Mouse (Mus musculus) hindbrain, embryonic 15.5 days (tissue): ENCODE data around the gene Tle3. TPM values are rescaled to one million over a fixed set of nuclear protein-coding genes. Genes with fewer than 3 reads are reported as not detected.

Experiments
- ATAC-seq: fragments of 200-750 bp; cut with Nextera tagmentation; 2 replicates; pipeline ENCODE4 v1.8.0; 2017; ENCODE audit warnings: low read depth, moderate number of reproducible peaks, moderate TSS enrichment; ENCODE audit not compliant: low FRiP score
- H3K27ac ChIP-seq: fragments of 300-500 bp; sonication (generic); replicated peaks from 2 replicates; pipeline ENCODE4 v1.5.1; 2015; ENCODE audit warnings: mild to moderate bottlenecking, inconsistent platforms
- H3K27me3 ChIP-seq: fragments of 300-500 bp; sonication (generic); 2 replicates; pipeline ENCODE4 v1.6.1; 2015; ENCODE audit warnings: control low read depth, inconsistent platforms
- H3K36me3 ChIP-seq: fragments of 300-500 bp; sonication (generic); 2 replicates; pipeline ENCODE4 v1.6.1; 2015; ENCODE audit warnings: control low read depth, inconsistent platforms
- H3K4me1 ChIP-seq: fragments of 300-500 bp; sonication (generic); replicated peaks from 2 replicates; pipeline ENCODE4 v1.6.1; 2015; ENCODE audit warnings: control low read depth, inconsistent platforms
- H3K4me2 ChIP-seq: fragments of 300-500 bp; sonication (generic); 2 replicates; pipeline ENCODE4 v1.6.1; 2015; ENCODE audit warnings: moderate library complexity, mild to moderate bottlenecking, inconsistent platforms
- H3K4me3 ChIP-seq: fragments of 300-500 bp; sonication (generic); 2 replicates; pipeline ENCODE4 v1.5.1; 2015; ENCODE audit warnings: mild to moderate bottlenecking, inconsistent platforms
- H3K9ac ChIP-seq: fragments of 300-500 bp; sonication (generic); 2 replicates; pipeline ENCODE4 v1.6.1; 2015; ENCODE audit warnings: inconsistent platforms
- H3K9me3 ChIP-seq: fragments of 300-500 bp; sonication (generic); 2 replicates; pipeline ENCODE4 v1.6.1; 2016; ENCODE audit warnings: control low read depth, inconsistent platforms
- WGBS: fragments of 180-500 bp; shearing (Covaris S2); methylation state at CpG from one replicate; pipeline ENCODE4 v1.1.7; 2015; 5-methylcytosine and 5-hydroxymethylcytosine counted together
- polyA plus RNA-seq: library from polyadenylated mRNA; unstranded; fragments of >200 nt; fragmentation: Nextera tagmentation; extraction: Ambion mirVana; gene quantifications from 2 replicates; pipeline ENCODE4 v1.2.1, GENCODE M21; 2015

Gene Tle3
- polyA plus RNA-seq, 1 experiment from 2014 or later, result 28.8 TPM

GRCm38 (mm10) chr9:61442951-61443630, 70.9 kb downstream of the Tle3 start:
- Histone ChIP-seq H3K9me3 (no peaks in the 10 kb centered on the region), H3K36me3 (no peaks in the 10 kb centered on the region), H3K4me3 (no peak overlapping the region), H3K4me2 (no peak overlapping the region), H3K27ac (no peak overlapping the region), H3K27me3 (0 out of 2 replicates have a peak, but pooled peaks cover 2% of the 10 kb centered on the region), H3K9ac (no peak overlapping the region), H3K4me1 (peaks cover 18% of the 10 kb centered on the region)
- ATAC-seq, result no peak
- 58% methylated on average over 5 of the region's 5 CpGs for WGBS

- H3K4me2 ChIP-seq, result no peak overlapping the region
- H3K4me1 ChIP-seq, result peaks cover 18% of the 10 kb centered on the region
- no peaks in the 10 kb centered on the region for H3K9me3 ChIP-seq
- H3K27me3 ChIP-seq, result 0 out of 2 replicates have a peak, but pooled peaks cover 2% of the 10 kb centered on the region
- WGBS, result 85% methylated on average over 2 of the region's 2 CpGs
- no peak overlapping the region for H3K4me3 ChIP-seq
- H3K36me3 ChIP-seq, result no peaks in the 10 kb centered on the region
- no peak overlapping the region for H3K9ac ChIP-seq
- no peak for ATAC-seq
- no peak overlapping the region for H3K27ac ChIP-seq
Measured at GRCm38 (mm10) chr9:61445151-61445550, 73.0 kb downstream of the Tle3 start.

GRCm38 (mm10) chr9:61445711-61446222, 73.6 kb downstream of the Tle3 start:
- ATAC-seq, result no peak
- Histone ChIP-seq H3K9me3 (no peaks in the 10 kb centered on the region), H3K4me1 (peaks cover 18% of the 10 kb centered on the region), H3K36me3 (no peaks in the 10 kb centered on the region), H3K4me2 (no peak overlapping the region), H3K9ac (no peak overlapping the region), H3K27ac (no peak overlapping the region), H3K27me3 (0 out of 2 replicates have a peak, but pooled peaks cover 2% of the 10 kb centered on the region), H3K4me3 (no peak overlapping the region)
- 11% methylated on average over 5 of the region's 5 CpGs for WGBS

- ATAC-seq, result no peak
- H3K27me3 ChIP-seq, result 0 out of 2 replicates have a peak, but pooled peaks cover 5% of the 10 kb centered on the region
- H3K4me1 ChIP-seq, result peaks cover 11% of the 10 kb centered on the region
- no peak overlapping the region for H3K4me3 ChIP-seq
- WGBS, result 91% methylated on average over 2 of the region's 2 CpGs
- no peak overlapping the region for H3K9ac ChIP-seq
- H3K4me2 ChIP-seq, result no peak overlapping the region
- H3K9me3 ChIP-seq, result no peaks in the 10 kb centered on the region
- no peak overlapping the region for H3K27ac ChIP-seq
- H3K36me3 ChIP-seq, result no peaks in the 10 kb centered on the region
Measured at GRCm38 (mm10) chr9:61446965-61447364, 74.8 kb downstream of the Tle3 start.

GRCm38 (mm10) chr9:61449363-61449904, 77.3 kb downstream of the Tle3 start:
- no peak overlapping the region for H3K27ac ChIP-seq
- 0 out of 2 replicates have a peak, but pooled peaks cover 5% of the 10 kb centered on the region for H3K27me3 ChIP-seq
- peaks cover 5% of the 10 kb centered on the region; the same call in 1 of the 2 replicates for H3K4me1 ChIP-seq
- H3K4me2 ChIP-seq, result no peak overlapping the region
- 68% methylated on average over 5 of the region's 5 CpGs for WGBS
- H3K36me3 ChIP-seq, result no peaks in the 10 kb centered on the region
- no peak overlapping the region for H3K4me3 ChIP-seq
- H3K9ac ChIP-seq, result no peak overlapping the region
- H3K9me3 ChIP-seq, result no peaks in the 10 kb centered on the region
- ATAC-seq, result no peak

GRCm38 (mm10) chr9:61452081-61452480, 79.9 kb downstream of the Tle3 start:
- no peak for ATAC-seq
- Histone ChIP-seq H3K9ac (no peak overlapping the region), H3K4me3 (no peak overlapping the region), H3K27ac (no peak overlapping the region), H3K9me3 (no peaks in the 10 kb centered on the region), H3K4me2 (no peak overlapping the region), H3K36me3 (no peaks in the 10 kb centered on the region), H3K4me1 (peaks cover 7% of the 10 kb centered on the region; the same call in 1 of the 2 replicates), H3K27me3 (0 out of 2 replicates have a peak, but pooled peaks cover 5% of the 10 kb centered on the region)
- WGBS, result 84% methylated on average over 1 of the region's 1 CpGs

GRCm38 (mm10) chr9:61455861-61456261, 83.7 kb downstream of the Tle3 start:
- peaks cover 7% of the 10 kb centered on the region for H3K27me3 ChIP-seq
- no peak overlapping the region for H3K9ac ChIP-seq
- H3K27ac ChIP-seq, result no peak overlapping the region
- ATAC-seq, result no peak
- H3K4me1 ChIP-seq, result peaks cover 13% of the 10 kb centered on the region
- no peaks in the 10 kb centered on the region for H3K36me3 ChIP-seq
- H3K4me2 ChIP-seq, result no peak overlapping the region
- 74% methylated on average over 6 of the region's 6 CpGs for WGBS
- H3K4me3 ChIP-seq, result no peak overlapping the region
- no peaks in the 10 kb centered on the region for H3K9me3 ChIP-seq

GRCm38 (mm10) chr9:61456441-61457161, 84.4 kb downstream of the Tle3 start:
- Histone ChIP-seq H3K27ac (no peak overlapping the region), H3K27me3 (peaks cover 7% of the 10 kb centered on the region), H3K4me2 (no peak overlapping the region), H3K36me3 (no peaks in the 10 kb centered on the region), H3K4me3 (no peak overlapping the region), H3K9me3 (no peaks in the 10 kb centered on the region), H3K9ac (no peak overlapping the region), H3K4me1 (peaks cover 13% of the 10 kb centered on the region)
- WGBS, result 57% methylated on average over 5 of the region's 5 CpGs
- no peak for ATAC-seq

- H3K27ac ChIP-seq, result no peak overlapping the region
- no peak overlapping the region for H3K4me3 ChIP-seq
- 0 out of 2 replicates have a peak, but pooled peaks have one; percentile 54 for ATAC-seq
- H3K4me2 ChIP-seq, result no peak overlapping the region
- WGBS, result 29% methylated on average over 10 of the region's 10 CpGs
- no peak overlapping the region for H3K9ac ChIP-seq
- H3K4me1 ChIP-seq, result peaks cover 13% of the 10 kb centered on the region
- no peaks in the 10 kb centered on the region for H3K36me3 ChIP-seq
- no peaks in the 10 kb centered on the region for H3K9me3 ChIP-seq
- peaks cover 4% of the 10 kb centered on the region for H3K27me3 ChIP-seq
Measured at GRCm38 (mm10) chr9:61457162-61457523, 85.0 kb downstream of the Tle3 start.

GRCm38 (mm10) chr9:61461859-61462258, 89.7 kb downstream of the Tle3 start:
- 49% methylated on average over 4 of the region's 4 CpGs for WGBS
- H3K27me3 ChIP-seq, result peaks cover 10% of the 10 kb centered on the region
- ATAC-seq, result no peak

GRCm38 (mm10) chr9:61467436-61467835, 95.3 kb downstream of the Tle3 start:
- no peaks in the 10 kb centered on the region for H3K36me3 ChIP-seq
- WGBS, result 92% methylated on average over 3 of the region's 3 CpGs
- peaks cover 5% of the 10 kb centered on the region; the same call in 1 of the 2 replicates for H3K9me3 ChIP-seq
- ATAC-seq, result no peak
- no peak overlapping the region for H3K27ac ChIP-seq
- H3K9ac ChIP-seq, result no peak overlapping the region
- peaks cover 9% of the 10 kb centered on the region; the same call in 1 of the 2 replicates for H3K27me3 ChIP-seq
- no peak overlapping the region for H3K4me2 ChIP-seq
- peaks cover 17% of the 10 kb centered on the region for H3K4me1 ChIP-seq
- no peak overlapping the region for H3K4me3 ChIP-seq

More at GRCm38 (mm10) chr9:61461859-61462258, 89.7 kb downstream of the Tle3 start:
- Histone ChIP-seq H3K36me3 (no peaks in the 10 kb centered on the region), H3K9me3 (peaks cover 5% of the 10 kb centered on the region; the same call in 1 of the 2 replicates), H3K4me1 (peaks cover 8% of the 10 kb centered on the region), H3K9ac (no peak overlapping the region), H3K27ac (no peak overlapping the region), H3K4me2 (no peak overlapping the region), H3K4me3 (no peak overlapping the region)
